Mouse (Mus musculus) yolk sac, embryonic 10.5 days (tissue): ENCODE measurements around the gene Itgb1bp1.

Experiments
- DNase-seq: peaks from one replicate; pipeline ENCODE4 v3.0.0-alpha.2; 2017; ENCODE audit warnings: low spot score

Gene Itgb1bp1

DNA sequence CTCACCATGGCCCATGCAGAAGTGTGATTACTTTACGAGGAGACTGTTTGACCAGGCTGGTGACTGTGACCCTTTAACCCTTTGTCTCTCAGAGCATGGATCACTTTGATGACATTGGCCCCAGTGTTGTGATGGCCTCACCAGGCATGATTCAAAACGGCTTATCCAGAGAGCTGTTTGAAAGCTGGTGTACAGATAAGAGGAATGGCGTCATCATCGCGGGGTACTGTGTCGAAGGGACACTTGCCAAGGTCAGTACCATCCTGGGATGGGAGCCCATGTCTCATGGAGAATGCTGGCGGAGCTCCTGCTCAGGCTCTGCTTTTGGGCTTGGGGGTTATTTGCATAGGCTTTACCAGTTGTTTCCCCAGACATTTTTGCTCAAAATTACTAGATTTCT is 15.2 kb upstream of the Itgb1bp1 start:
- DNase-seq = no peak

DNA sequence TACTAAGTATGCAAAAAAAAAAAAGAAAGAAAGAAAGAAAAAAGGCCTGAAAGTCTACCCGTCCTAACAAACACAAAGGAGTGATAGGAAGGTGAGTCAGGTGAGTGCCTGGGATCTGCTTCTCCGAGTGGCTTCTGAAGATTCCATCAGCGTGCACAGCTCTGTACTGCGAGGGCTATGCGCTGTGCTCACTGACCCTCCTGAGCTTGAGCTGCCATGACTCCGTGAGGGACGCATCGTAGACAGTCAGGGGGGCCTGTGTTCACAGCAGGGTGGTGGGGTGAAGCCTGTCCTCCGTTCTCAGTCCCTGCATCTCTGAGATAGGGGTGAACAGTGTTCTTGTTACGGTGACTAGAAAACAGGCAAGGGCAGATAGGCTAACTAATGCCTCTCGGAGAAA is 12.8 kb upstream of the Itgb1bp1 start:
- no peak for DNase-seq

DNA sequence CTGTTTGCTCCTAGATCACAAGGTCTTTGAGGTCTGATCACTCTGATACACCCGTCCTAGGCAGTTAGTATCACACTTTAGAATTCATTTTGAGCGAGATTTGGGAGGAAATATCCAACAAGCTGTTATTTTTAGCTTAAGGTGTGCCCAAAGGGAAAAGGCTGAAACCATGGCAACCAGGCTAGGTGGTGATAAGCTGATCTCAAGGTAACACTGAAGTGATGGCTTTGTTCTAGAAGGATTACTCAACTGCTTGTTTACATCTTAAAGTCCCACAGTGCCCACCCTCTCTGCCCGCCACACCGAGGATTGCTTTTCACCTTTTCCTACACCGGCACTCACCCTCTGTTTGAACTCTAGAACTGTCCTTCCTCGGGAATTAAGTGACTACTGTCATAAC is 3.6 kb upstream of the Itgb1bp1 start:
- no peak for DNase-seq

DNA sequence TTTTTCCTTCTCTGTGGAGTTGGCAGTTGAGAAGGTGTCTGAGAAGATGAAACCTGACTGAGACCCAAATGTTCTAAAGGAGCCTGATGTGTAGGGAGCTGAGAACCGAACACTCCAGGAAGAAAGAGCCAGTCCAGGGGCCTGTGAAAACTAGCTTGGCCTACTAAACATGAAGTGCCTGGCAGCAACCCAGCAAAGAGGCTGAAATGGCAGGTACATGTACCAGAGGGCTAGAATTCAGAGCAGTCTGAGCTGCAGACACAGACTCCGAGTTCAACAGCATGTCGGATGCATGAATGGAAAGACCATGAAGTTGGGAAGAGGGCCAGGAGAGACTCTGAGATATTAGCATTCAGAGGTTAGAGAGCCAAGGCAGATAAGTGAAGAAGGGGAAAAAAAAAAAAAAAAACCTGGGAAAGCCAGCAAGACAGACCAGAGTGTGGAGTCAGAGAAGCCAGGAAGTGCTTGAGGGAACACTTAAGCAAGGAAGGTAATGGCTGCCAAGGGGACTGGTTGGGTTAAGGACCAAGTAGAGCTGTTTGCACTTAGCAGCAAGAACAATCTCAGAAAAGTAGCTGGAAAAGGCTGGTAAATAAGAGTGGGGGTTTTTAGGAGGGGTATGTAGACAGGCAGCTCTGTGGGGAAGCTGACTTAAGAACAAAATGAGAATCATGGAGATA is 2.8 kb upstream of the Itgb1bp1 start:
- no peak for DNase-seq

DNA sequence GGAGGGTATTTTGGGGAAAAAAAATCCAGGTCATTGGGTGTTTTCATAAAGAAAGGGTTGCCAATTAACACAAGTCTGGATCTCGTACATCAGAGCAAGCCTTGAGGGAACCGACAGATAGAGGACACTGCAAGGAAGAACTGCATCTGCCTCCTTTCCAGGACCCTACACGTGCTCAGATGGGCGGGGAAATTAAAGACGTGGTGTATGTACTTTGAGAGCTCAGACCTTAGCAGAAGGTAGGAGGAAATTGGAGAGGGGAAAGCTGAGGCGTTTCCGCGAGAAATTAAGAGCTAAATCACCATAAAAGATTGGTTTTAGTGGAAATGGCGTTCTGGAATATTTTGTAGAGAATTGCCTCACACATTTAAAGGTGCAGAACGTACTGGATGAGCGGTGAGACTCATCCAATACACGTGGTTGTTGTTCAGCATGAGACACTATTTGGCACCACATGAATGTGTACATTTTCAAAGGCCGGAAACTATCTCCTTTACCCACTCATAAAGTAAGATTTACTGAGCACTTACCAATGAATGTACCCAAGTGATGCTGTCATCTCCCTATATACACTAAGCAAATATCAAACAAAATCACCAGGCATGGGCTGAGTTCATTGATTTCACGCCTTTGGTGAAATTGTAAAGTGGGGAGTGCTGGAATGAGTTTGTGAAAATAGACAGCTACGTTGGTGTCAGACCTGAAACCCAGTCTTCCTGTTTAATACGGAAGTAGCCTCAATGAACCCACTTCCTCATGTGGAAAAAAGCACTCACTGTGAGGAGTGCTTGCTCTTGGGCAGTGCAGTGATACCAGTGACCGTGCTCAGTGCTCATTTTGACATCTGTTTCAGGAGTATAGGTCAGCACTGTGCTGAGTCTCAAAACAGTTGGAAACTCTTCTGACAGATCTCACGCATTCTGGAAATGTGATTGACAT is 897 bp upstream of the Itgb1bp1 start:
- no peak for DNase-seq

DNA sequence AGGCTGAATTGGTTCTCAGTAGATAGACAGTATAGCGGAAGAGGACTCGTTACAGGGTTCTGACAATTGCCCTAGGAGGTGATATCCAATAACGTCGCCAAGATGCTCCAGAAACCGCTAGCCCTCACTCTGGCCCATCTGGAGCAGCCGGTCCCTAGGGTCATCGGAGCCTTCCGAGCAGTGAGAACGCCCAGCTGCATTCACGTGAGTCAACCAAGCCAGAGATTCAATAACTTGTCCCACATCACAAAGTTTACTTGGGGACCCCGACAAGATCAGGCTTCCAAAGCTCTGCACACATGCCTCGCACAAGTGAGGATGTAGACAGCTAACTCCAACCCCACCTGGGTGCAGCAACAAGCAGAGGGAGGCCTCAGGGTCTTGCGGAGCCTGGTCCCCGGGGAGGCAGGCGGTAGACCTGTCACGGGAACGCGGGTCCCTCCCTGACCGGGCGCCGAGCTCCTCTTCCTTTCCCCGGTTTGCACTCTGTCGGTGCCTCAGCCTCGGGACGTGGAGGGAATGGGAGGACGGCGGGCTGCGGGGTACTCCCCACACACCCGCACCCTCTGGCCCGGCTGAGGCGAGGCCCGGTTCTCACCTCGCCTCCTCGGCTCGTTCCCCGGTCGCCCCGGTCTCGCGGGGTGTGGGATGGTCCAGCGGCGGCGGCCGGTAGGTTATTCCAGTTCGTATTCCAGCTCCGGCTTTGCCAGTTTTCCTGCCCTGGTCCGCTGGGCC is 409 bp downstream of the Itgb1bp1 start:
- DNase-seq = no peak

DNA sequence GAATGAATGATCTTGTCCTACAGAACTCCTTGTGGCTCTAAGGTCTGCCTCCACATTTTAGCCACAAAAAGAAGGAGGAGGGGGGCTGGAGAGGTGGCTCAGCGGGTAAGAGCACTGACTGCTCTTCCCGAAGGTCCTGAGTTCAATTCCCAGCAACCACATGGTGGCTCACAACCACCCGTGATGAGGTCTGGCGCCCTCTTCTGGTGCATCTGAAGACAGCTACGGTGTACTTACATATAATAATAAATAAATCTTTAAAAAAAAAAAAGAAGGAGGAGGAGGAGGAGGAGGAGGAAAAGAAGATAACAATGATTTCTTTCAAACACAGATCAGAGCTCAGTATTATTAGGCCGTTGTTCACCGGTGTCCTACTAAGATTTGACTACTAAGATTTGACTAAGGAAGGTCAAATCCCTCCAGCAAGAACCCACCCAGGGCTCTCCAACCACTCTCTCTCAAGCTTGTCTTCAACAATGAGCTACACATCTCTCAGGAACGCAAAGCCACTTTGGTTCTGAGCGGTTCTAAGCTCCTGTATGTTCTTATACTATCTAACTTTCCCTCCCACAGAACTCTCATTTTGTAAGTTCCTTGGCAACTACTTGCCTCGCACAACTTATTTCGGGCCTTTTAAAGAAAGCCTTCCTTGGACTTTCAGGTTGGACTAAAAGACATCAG is 1.2 kb downstream of the Itgb1bp1 start, which contains the start of gene Cpsf3:
TSS of gene Cpsf3 (plus strand) at position 631 of the 681 bp plus-strand sequence.
- DNase-seq = no peak

DNA sequence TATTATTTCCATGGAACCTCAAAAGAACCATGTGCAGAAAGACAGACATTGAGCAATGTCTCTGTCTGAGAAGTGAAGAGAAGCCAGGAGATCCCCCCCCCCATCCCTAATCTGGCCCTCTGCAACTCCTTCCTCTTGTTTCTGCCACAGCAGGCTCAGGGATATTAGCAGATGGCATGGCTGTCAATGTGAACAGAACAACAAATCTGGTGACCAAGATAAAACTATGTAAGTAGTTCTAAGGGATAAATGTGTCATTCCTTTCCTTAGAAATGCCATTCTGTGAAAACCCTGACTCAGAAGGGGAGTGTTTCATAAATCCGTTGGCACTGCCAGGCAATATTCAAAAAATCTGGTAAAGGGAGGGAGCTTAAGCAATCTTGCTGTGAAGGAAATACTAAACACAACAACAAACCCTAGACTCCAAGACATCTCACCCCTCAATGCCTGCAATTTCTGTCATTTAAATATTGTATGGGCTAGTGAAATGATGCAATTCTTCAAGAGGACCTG is 8.7 kb downstream of the Itgb1bp1 start:
- DNase-seq = no peak

DNA sequence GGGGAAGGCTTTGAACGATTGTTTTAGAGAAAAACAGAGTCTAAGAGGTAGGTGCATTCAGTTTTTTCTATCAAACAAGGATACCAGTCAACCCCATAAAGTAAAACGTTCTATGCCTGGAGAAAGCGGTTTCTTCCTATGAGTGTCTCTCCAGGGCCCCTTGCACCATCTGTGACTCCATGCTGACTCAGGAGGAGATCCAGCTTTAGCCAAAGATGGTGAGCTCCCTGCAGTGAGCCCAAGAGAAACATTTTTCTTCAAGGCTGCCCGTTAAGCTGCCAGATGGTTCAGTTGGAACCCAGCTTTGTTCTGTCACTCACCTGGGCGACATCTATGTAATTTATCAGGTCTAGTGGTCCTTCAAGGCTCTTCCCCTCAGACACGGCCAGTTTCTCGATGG is 11.6 kb downstream of the Itgb1bp1 start:
- DNase-seq = no peak

DNA sequence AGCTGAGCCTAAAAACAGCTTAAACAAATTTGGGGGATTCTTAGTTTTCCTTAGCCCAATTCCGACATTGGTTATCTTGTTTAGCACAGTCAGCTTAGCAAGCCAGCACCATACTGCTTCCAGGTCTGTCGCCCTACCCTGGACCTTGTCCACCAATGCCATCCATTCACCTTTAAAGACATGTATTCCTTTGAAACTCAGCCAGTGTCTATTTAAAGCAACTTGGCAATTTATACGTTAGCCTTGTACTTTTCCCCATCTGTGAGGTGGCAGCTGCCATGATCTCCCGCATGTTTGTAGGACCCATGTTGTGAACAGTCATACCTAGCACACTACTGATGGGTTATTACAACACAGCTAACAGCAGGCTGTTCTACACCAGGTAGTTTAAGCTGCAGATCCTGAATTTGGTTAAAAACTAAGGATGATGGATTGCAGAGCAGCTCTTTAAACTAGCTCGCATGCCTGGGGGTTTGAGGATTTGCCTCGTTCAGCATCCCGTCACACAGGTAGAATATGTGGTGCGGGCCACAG is 17.9 kb downstream of the Itgb1bp1 start:
- DNase-seq = no peak

DNA sequence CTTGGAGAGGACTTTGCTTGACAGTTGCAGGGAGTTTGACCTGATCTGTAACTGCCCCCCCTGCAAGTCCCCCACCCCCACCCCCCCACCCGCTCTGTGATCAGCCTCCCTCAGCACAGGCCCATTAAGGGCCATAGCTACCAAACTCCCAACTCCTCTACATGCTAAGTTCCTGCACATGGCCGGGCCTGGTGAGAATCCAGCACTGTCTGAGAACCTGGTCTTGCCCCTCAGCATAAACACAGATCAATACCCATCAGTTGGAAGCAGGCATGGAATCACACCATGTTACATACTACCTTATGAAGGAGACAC is 19.3 kb downstream of the Itgb1bp1 start:
- no peak for DNase-seq

DNA sequence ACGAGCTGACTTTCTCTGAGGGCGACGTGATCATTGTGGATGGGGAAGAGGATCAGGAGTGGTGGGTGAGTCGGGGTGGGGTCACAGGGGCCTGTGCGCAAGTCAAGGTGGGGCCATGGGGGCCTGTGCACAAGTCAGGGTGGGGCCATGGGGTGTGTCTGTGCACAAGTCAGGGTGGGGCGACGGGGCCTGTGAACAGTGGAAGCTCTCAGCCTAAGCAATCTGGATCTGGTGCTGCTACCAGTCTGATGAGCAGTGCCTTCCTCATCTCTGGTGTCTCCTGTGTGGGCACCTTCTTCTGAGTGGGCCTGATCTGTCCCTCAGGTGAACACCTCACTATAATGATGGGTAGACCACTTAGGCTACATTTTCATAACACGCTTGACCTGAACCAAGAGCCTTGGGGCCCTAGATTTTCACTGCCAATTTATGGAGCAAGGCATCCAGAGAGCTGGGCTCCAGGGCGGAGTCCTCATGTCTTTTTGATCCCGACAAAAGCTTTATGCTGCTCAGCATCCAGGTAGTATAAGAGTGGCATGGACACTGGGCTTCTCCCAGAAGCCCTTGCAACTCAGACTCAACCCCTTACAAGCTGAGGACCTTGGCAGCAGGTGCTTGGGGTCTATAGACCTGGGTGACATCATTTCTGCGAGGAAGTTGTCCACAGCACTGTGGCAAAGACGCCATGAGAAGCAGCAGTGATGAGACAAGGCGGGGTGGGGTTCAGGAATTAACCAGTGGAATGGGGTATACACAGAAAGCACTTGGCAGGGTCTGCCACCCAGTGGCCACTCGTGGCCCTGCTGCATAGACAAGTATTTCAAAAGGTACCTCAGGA is 19.9 kb downstream of the Itgb1bp1 start:
- no peak for DNase-seq

DNA sequence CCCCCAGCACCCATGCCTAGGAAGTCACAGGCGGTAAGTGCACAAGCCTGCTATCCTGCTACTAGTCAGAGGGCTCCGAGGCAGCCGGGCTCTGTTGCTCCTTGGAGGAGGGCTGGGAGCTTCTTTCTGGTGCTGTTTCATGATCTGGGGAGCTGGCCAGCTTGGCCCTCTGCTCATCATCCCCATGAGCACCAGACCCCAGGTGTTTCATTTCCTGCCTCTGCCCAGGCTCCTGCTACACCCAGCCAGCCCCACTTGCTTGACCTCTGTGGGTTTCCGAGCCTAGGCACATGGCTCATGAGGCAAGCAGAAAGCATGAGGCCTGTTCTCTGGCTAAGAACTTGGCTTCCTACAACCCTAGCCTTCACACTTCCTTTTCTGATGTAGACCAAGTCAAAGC is 20.6 kb downstream of the Itgb1bp1 start:
- no peak for DNase-seq

DNA sequence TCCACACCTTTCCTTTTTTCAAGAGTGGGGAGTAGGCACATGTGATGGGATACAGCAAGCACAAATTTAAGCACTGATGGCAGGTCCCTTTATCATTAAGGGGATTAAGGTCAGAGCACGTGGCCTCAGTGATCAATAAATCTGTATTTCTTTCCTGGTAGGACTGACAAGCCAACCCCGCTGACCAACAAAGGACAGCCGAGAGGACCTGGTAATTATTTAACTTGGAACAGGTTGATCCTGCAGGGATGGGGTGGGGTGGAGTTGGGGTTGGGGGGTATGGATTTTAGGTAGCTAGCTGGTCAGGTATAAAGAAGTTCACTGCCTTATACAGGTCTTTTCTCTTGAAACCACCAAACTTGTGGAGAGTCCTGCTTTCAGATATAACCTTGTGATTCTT is 21.1 kb downstream of the Itgb1bp1 start:
- no peak for DNase-seq

DNA sequence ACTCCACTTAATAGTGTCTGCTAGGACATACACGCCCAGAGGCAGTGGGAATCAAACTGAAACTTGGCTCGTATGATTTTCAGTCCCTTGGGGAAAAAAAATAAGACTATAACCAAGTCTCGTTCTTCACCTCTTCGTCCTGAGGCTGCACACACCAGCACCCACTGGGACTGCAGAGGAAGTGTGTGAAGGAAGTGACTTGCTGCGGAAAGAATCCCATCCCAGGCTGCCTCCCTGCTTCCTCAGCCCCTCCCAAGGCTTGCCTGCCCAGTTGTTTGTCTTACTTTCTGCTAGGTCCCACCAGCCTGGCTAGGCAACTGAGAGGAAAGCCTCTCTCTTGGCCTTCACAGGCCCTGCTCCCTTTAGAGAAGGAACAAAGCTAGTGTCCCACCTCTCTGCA is 21.8 kb downstream of the Itgb1bp1 start:
- peak; percentile 25 for DNase-seq

DNA sequence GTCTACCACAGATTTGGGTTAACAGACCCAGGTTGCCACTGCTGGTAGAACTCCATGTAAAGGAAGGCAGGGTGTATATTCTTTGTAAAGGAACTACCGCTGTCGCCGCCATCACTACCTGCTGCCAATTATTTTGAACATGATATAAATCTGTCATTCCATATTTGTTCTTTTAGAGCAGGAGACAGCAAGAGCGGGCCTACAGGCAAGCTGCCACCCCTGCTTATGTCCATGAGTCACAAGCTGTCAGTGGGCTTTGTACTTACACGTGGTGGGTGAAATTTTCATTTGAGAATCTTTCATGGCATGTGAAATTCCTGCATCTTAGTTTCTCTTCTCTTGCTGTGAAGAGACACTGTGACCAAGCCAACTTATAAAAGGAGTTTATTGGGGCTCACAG is 22.8 kb downstream of the Itgb1bp1 start:
- no peak for DNase-seq

DNA sequence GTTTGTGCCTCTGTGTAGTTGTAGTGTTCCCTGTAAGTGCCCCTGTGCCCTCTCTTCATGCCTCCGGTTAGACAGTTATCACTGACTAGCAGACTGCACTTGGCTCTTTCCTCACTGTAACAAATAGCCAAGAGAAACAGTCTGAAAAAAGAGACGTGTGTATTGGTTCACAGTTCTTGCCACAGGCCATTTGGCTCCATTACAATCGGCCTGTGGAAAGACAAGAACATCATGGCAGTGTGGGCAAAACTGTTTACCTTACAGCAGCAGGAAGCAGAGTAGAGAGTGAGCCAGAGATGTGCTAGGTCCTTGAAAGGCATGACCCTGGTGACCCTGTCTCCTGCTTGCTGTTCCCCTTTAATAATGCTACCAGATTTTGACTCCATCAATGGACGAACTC is 24.6 kb downstream of the Itgb1bp1 start:
- no peak for DNase-seq

DNA sequence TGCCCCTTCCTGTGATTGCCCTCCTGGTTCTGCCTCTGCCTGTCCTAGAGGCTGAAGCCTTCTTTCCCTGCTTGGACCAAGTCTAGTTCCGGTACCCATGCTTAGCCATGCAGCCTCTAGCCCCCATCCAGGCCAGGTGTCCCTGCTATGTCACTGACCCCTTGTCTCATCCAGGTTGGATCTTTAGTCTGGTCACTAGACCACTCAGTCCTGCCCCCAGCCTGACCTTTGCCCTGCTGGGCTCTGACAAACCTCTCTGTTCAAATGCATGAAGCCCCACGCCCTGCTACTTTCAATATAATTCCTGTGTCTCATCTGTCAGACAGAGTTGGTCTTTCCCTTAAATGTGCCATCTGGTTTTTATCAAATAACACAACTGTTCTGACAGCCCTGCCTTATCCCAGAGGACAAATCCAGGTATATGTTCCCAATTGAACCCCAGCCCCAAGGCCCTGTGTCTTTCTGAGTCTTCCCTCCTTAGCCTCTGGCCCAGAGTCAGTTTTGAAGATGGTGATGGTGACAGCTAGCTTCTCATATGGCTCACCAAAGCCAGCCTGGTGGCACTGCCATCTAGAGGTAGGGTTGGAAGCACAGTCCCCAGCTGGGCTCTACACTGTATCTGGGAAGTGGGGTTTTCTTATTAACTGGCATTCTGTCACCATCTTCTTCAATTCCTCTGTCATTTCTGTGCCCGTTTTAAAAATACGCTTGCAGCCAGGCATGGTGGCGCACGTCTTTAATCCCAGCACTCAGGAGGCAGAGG is 25.4 kb downstream of the Itgb1bp1 start:
- peak; percentile 51 for DNase-seq

DNA sequence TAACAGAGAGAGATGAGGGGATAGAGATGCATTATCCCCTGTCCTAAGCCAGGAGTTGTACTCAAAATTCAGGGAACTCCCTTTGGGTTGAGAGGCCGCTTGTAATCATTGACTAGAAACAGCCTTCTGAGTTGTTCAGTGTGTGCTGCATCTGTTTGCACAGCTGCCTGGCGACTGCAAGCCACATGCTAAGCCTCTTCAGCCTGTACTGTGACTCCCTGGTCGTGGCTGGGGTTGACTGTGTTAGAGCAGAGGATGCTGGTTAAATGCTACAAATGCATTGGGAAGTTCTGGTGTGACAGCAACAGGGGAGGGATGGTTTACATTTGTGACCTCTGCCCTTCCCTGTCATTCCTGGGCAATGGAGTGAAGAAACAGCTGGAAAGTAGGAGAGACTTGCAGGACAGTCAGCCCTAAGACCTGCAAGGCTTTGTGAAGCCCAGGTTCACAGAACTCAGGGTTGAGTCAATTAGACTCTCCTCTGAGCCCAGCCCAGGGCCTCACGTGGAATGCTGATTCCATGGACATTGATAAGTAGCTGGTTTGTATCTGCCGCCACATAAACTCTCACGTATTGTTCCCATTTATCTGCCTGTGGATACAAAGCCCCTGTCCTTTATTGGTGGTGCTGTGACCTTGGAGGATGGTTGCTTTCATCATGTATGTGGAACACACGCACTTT is 38.2 kb downstream of the Itgb1bp1 start:
- peak; percentile 75 for DNase-seq
